Comparison of ENCODE assay signal across 8 mouse cellular contexts in the genomic region with DNA sequence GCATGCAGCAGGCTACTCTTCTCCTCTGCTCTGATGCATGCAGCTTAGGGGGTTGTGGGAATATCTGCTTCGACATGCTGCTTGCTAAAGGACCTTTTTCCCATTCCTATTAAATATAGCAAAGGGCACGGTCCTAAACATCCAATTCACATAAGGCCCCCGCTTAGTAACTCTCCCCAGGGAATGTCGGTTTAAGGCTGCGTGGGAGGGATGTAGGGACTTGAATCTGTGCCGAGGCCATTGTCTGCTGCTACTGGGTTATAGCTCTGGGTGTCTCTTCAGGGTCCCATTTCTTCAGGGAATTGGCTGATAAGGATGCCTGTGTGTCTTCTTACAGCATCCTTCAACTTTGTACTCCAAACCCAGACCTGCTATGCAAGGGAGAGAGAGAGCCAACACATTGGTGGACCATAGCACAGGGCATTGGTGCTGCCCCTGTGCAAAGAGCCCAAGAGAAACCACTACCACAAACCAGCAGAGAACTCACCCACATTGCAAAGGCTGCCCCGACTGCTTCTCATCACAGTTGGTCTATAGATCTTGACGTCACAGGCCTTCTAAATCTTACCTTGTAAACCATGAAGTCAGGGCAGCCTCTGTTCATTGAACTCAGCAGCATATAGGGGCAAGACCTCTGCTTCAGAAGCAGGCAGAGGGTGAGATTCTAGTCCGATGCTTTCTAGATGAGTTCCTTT. TPM values are rescaled to one million over a fixed set of nuclear protein-coding genes. Genes with fewer than 3 reads are reported as not detected.
DNase-seq lines count a peak whose midpoint lies in the region; ATAC-seq lines count a peak whose summit lies in the region.

No protein-coding gene starts in this region.

- ATAC-seq in kidney, embryonic 14.5 days (ENCODE audit: low FRiP score, low TSS enrichment): no peak
- no peak for ATAC-seq in intestine, embryonic 15.5 days
- no peak for ATAC-seq in neural tube, embryonic 14.5 days (ENCODE audit: low read depth)

- no peak for DNase-seq in kidney, adult 18-20 months
- no peak for DNase-seq in embryonic facial prominence, embryonic 10.5 days (ENCODE audit: low spot score)
- no peak for DNase-seq in ovary, postnatal 36 days (ENCODE audit: low spot score)
- DNase-seq in frontal cortex, postnatal 25 days (ENCODE audit: low spot score in 2 of 2): no peak
- DNase-seq in layer of hippocampus, adult 11-12 months (ENCODE audit: low spot score): no peak

- WGBS in kidney, embryonic 14.5 days: 22% methylated on average over 9 of the region's 9 CpGs
- 33% methylated on average over 9 of the region's 9 CpGs for WGBS in embryonic facial prominence, embryonic 10.5 days
- 43% methylated on average over 9 of the region's 9 CpGs for WGBS in intestine, embryonic 15.5 days
- 38% methylated on average over 9 of the region's 9 CpGs for WGBS in neural tube, embryonic 14.5 days

- peak overlapping the region; percentile 55 for H3K4me2 ChIP-seq in kidney, embryonic 14.5 days (replicated peaks; ENCODE audit: low read depth, low read length)
- peak overlapping the region; percentile 84 for H3K4me2 ChIP-seq in intestine, embryonic 15.5 days (replicated peaks)
- peak overlapping the region; percentile 99; the same call in 1 of the 2 replicates for H3K4me2 ChIP-seq in neural tube, embryonic 14.5 days (ENCODE audit: low read depth, low read length)

- no peaks in the 10 kb centered on the region for H3K36me3 ChIP-seq in kidney, embryonic 14.5 days (ENCODE audit: control insufficient read depth, insufficient read depth, low read length)
- no peaks in the 10 kb centered on the region for H3K36me3 ChIP-seq in embryonic facial prominence, embryonic 10.5 days (replicated peaks)
- no peaks in the 10 kb centered on the region for H3K36me3 ChIP-seq in intestine, embryonic 15.5 days
- H3K36me3 ChIP-seq in neural tube, embryonic 14.5 days (ENCODE audit: control insufficient read depth, insufficient read depth, low read length): no peaks in the 10 kb centered on the region

- H3K9ac ChIP-seq in kidney, embryonic 14.5 days (ENCODE audit: low read depth, low read length): peak overlapping the region; percentile 71; the same call in 1 of the 2 replicates
- H3K9ac ChIP-seq in intestine, embryonic 15.5 days: no peak overlapping the region
- no peak overlapping the region for H3K9ac ChIP-seq in neural tube, embryonic 14.5 days (replicated peaks; ENCODE audit: low read depth, low read length)

- H3K9me3 ChIP-seq in kidney, embryonic 14.5 days (ENCODE audit: control insufficient read depth, low read length): no peaks in the 10 kb centered on the region
- no peaks in the 10 kb centered on the region for H3K9me3 ChIP-seq in embryonic facial prominence, embryonic 10.5 days
- no peaks in the 10 kb centered on the region for H3K9me3 ChIP-seq in intestine, embryonic 15.5 days
- H3K9me3 ChIP-seq in neural tube, embryonic 14.5 days (ENCODE audit: control insufficient read depth, low read length): no peaks in the 10 kb centered on the region

- H3K4me3 ChIP-seq in kidney, embryonic 14.5 days (ENCODE audit: low read length): peak overlapping the region; percentile 74; the same call in 1 of the 2 replicates
- peak overlapping the region; percentile 73; the same call in 1 of the 2 replicates for H3K4me3 ChIP-seq in embryonic facial prominence, embryonic 10.5 days
- H3K4me3 ChIP-seq in intestine, embryonic 15.5 days (replicated peaks): peak overlapping the region; percentile 66; the same call in 1 of the 2 replicates
- no peak overlapping the region for H3K4me3 ChIP-seq in neural tube, embryonic 14.5 days (ENCODE audit: low read depth, low read length)

- H3K27ac ChIP-seq in kidney, embryonic 14.5 days (ENCODE audit: low read depth, low read length): peak overlapping the region; percentile 77
- no peak overlapping the region for H3K27ac ChIP-seq in embryonic facial prominence, embryonic 10.5 days (replicated peaks)
- peak overlapping the region; percentile 49 for H3K27ac ChIP-seq in intestine, embryonic 15.5 days
- no peak overlapping the region for H3K27ac ChIP-seq in neural tube, embryonic 14.5 days (ENCODE audit: low read depth, low read length)

- no peaks in the 10 kb centered on the region for H3K27me3 ChIP-seq in kidney, embryonic 14.5 days (ENCODE audit: control insufficient read depth, insufficient read depth, low read length)
- H3K27me3 ChIP-seq in embryonic facial prominence, embryonic 10.5 days (replicated peaks; ENCODE audit: low read depth, poor library complexity, severe bottlenecking): peaks cover 67% of the 10 kb centered on the region
- no peaks in the 10 kb centered on the region for H3K27me3 ChIP-seq in intestine, embryonic 15.5 days (replicated peaks)
- no peaks in the 10 kb centered on the region for H3K27me3 ChIP-seq in neural tube, embryonic 14.5 days (ENCODE audit: control insufficient read depth, insufficient read depth, low read length)

- H3K4me1 ChIP-seq in kidney, embryonic 14.5 days (ENCODE audit: control insufficient read depth, insufficient read depth, low read length): peaks cover 36% of the 10 kb centered on the region
- H3K4me1 ChIP-seq in embryonic facial prominence, embryonic 10.5 days: peaks cover 18% of the 10 kb centered on the region
- H3K4me1 ChIP-seq in intestine, embryonic 15.5 days (replicated peaks): peaks cover 33% of the 10 kb centered on the region
- H3K4me1 ChIP-seq in neural tube, embryonic 14.5 days (ENCODE audit: control insufficient read depth, insufficient read depth, low read length): no peaks in the 10 kb centered on the region; the same call in 1 of the 2 replicates

RNA-seq across cellular contexts. Expression of a gene that starts 0.7 kb away (rescaled TPM):
- polyA plus RNA-seq in kidney, embryonic 14.5 days (2014; fragmentation: Nextera tagmentation; extraction: Ambion mirVana): 29.4 and 44.4 TPM in 2 replicates
- 10.3 and 10.8 TPM in 2 replicates for polyA plus RNA-seq in embryonic facial prominence, embryonic 10.5 days (2016; fragmentation: Nextera tagmentation; extraction: Ambion mirVana)
- polyA plus RNA-seq in intestine, embryonic 15.5 days (2015; fragmentation: Nextera tagmentation; extraction: Ambion mirVana): 32.7 and 33.8 TPM in 2 replicates
- polyA plus RNA-seq in neural tube, embryonic 14.5 days (2014; fragmentation: Nextera tagmentation; extraction: Ambion mirVana): 2.1 and 8.2 TPM in 2 replicates

RNA-seq across cellular contexts. Expression of a gene that starts 54.7 kb away (rescaled TPM):
- polyA plus RNA-seq in kidney, embryonic 14.5 days (2014; fragmentation: Nextera tagmentation; extraction: Ambion mirVana): 53.8 and 56.9 TPM in 2 replicates
- 32.4 and 40.5 TPM in 2 replicates for polyA plus RNA-seq in embryonic facial prominence, embryonic 10.5 days (2016; fragmentation: Nextera tagmentation; extraction: Ambion mirVana)
- polyA plus RNA-seq in intestine, embryonic 15.5 days (2015; fragmentation: Nextera tagmentation; extraction: Ambion mirVana): 101 and 124 TPM in 2 replicates
- polyA plus RNA-seq in neural tube, embryonic 14.5 days (2014; fragmentation: Nextera tagmentation; extraction: Ambion mirVana): 39.7 and 43.0 TPM in 2 replicates

Comparison
In these comparisons a context has a peak if more than half of its experiments do, and no peak if none do; other contexts are left out.
1. H3K27ac ChIP-seq: peak in kidney, embryonic 14.5 days (single experiment) and intestine, embryonic 15.5 days (single experiment); none in embryonic facial prominence, embryonic 10.5 days (single experiment) and neural tube, embryonic 14.5 days (single experiment).
2. Peak in every context shown above with its lines, with median percentiles within 50 percentile points of each other: H3K4me2 ChIP-seq.